Mouse (Mus musculus) mouse trophoblast stem cell (cell line): ENCODE measurements at regions not wholly inside any gene's neighbourhood (a gene's known extent, or its start where the extent isn't known, plus 50 kb on each side); places are given as distances from the start of the nearest gene placed in this dataset.

Experiments used
- in situ Hi-C, 2 experiments: fragments of 300-500 bp; cut with MseI, MboI; formaldehyde crosslinking; loops; 2 replicates in 1 of 2; 3 replicates in 1 of 2; pipeline ENCODE4 v1.15.1; 2025

- in situ Hi-C loops, result no loop called here
Measured at GRCm38 (mm10) chr3:61064720-61065119, 62.1 kb downstream of the P2ry1 start.

DNA sequence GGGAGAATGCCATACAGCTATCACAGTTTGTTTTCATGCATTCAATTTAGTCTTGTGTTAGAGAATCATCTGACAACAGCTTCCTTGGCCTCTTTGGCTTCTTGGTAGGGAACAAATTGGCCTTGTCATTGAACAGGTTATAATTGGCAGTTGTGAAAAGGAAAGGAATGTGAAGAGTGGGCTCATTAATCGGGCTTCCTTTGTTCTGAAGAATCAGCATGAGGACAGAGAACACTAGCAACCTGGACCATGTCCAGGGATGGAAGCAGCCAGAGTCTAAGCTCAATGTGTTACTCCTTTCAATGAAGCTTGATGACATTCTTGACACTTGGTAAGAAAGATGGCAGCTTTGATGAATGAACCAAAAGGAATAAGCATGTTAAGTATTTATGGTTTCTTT is 64.5 kb downstream of the P2ry1 start:
- in situ Hi-C loops, result no loop called here

DNA sequence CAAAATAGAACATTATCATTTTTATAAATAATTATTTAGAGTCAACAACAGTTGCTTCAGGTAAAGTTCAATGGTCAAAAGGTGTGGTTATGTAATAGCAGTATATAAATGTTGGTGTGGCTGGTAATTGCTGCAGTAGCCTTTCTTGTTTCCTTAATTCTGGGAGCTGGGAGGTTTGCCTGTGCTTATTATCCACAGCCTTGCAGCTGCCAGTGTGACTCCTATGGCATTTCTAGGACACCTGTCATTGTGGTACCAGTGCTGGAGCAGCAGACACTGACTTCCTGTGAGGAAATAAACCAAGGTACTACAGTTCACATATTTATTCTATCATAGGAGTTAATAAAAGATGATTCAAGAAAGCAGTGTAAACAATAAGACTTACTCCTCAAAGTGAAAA is 65.6 kb downstream of the P2ry1 start:
- in situ Hi-C loops, result no loop called here

DNA sequence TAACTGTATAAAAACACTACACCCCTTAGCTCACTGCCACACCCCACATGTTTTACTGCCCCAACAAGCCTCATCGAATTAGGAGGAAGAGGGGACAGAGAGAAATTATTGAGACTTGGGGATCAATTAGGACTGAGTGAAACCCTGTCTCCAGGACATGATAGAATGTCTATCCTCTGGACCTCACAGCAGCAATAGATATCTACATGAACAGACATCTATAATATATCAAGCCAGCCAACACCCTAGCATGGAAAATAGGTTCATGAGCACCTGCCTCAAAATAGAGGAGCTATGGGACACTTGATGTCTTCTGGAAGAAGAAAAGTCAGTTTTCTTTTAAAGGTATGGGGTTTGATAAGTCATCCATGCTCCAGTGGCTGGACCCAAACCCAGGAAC is 68.4 kb downstream of the P2ry1 start:
- in situ Hi-C loops, result no loop called here

- in situ Hi-C loops, result no loop called here
Measured at GRCm38 (mm10) chr3:61072330-61072729, 69.7 kb downstream of the P2ry1 start.

- in situ Hi-C loops, result no loop called here
Measured at GRCm38 (mm10) chr3:61073103-61073502, 70.5 kb downstream of the P2ry1 start.

GRCm38 (mm10) chr3:61073806-61074205 is 71.2 kb downstream of the P2ry1 start:
- in situ Hi-C loops, result no loop called here

DNA sequence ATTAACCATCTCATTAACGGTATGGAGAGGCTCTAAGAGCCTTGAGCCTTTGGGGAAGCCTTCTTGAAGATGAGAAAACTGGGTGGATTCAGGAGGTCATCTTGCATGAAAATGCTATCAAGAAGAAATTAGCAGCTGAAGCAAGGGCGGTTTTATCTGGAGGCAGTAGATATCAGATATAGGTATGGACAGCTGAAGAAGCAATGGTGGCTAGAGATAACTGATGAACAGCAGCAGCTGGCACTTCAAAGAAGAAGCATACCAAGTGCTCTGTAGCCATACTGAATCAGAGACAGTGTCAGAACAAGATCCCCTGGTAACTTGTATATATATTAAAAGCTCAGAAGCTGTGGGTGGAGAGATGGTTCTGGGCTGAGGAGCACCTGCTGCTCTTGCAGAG is 73.2 kb downstream of the P2ry1 start:
- in situ Hi-C loops, result no loop called here

DNA sequence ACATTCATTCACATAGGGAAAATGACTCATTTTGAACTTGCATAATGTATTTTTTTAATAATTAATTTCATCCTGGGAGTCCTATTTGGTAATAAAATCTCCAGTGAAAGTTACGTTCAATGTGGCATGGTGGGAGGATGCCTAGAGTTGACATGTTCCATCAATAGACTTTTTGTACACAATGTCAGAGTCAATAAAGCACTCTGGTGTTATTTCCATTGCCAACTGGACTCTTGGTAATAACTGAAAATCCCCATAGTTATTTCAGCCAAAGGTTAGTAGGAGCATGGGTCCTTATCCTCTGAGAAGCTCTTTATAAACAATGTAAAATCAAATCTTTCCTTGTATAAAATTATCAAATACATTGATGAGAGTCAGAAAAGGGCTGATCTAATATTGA is 87.3 kb downstream of the P2ry1 start:
- in situ Hi-C loops, result no loop called here

- in situ Hi-C loops, result no loop called here
Measured at GRCm38 (mm10) chr3:61092031-61092430, 89.4 kb downstream of the P2ry1 start.

DNA sequence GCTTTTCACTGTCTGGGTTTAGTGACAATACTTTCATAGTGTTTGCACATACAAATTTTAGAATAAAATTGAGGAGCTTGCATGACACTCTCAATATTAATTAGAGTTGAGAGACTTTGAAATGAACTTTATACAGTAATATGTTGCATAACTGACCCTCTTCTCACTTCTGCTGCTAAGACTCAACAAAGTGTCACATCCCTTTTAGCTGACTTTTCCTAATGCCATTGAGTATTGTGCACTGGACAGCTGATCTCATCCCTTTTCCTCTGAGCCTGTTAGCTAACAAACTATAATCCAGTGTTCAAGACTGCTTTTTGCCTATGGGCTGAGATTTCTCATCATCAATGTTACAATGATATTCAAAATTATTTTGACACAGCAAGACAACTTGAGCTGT is 113.8 kb downstream of the P2ry1 start:
- in situ Hi-C loops, result no loop called here

DNA sequence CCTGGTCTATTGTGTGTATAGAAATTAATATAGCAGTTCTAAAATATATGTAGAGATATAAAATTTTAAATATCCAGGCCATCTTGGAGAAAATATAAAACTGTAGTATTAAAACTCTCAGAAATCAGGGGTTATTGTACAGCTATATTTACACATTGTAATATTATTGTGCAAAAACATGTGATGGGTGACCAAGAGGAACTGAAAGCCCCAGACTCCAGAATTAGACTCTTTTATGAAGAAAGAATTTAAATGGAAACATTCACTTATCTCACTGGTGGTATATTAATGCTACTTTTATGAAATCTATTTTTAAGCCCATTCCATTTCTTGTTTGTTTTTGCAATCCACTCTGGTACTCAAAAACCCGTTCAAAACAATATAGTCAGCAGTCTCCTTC is 130.5 kb downstream of the P2ry1 start:
- in situ Hi-C loops, result no loop called here

DNA sequence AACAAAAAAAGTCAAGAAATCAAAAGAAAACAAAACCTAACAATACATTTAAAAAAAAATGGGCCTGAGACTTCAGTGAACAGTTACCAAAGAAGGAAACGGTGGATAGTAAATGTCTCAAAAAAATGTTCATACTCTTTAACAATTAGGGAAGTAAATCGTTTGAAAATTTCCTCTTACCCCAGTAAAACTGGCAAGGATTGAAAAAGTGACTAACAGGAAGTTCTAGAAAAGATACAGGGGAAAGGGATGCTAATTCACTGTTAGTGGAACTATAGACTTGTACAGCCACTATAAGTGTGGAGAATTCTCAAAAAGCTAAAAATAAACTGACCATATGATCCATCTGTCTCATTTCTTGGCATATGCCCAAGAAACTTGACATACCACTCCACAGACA is 151.5 kb downstream of the P2ry1 start:
- in situ Hi-C loops, result no loop called here

DNA sequence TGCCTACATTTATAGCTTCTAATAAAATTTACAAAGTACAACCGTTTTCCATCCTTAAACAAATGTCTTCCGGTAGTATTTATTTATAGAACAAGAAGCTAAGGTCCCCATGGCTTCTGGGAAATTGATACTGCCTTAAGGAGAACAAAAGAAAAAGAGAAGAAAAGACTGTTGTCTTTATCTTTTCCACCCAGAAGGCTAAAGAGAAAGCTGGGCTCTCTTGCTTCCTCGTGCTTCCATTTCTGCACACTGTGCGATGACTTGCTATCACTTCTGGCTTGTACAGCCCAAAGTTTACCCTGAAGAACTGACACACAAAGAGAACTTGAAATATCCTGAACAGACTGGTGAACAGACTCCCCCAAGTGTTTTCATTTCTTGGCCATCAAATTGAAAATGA is 157.2 kb downstream of the P2ry1 start:
- in situ Hi-C loops, result no loop called here

GRCm38 (mm10) chr3:61161384-61161783 is 158.8 kb downstream of the P2ry1 start:
- in situ Hi-C loops, result no loop called here

GRCm38 (mm10) chr3:61185789-61186188 is 175.6 kb upstream of the Rap2b start:
- in situ Hi-C loops, result no loop called here

- in situ Hi-C loops, result no loop called here
Measured at GRCm38 (mm10) chr3:61188662-61189061, 172.8 kb upstream of the Rap2b start.

GRCm38 (mm10) chr3:61216562-61216961 is 144.9 kb upstream of the Rap2b start:
- in situ Hi-C loops, result no loop called here

DNA sequence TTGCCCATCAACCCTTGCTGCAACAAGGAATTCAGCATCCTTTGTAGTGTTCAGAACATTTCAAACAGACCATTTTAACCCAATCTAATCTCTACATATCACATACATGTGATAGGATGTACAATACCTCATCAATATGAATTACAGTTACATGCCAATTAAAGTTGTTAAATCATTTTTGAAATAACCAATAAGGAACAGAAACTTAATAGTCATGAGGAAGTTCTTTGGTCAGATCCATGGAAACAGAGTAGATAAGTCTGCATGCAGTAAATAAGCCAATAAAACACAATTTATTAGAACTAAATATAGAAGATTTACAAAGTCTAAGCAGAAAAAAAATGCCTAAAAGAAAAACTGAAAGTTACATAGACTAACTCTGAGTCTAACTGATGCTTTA is 136.9 kb upstream of the Rap2b start:
- in situ Hi-C loops, result no loop called here

GRCm38 (mm10) chr3:61225054-61225453 is 136.4 kb upstream of the Rap2b start:
- in situ Hi-C loops, result loop anchor here in 1 of 2 experiments (25.0 kb wide), 1 partner anchor 612 kb away; no protein-coding TSS in a partner anchor

DNA sequence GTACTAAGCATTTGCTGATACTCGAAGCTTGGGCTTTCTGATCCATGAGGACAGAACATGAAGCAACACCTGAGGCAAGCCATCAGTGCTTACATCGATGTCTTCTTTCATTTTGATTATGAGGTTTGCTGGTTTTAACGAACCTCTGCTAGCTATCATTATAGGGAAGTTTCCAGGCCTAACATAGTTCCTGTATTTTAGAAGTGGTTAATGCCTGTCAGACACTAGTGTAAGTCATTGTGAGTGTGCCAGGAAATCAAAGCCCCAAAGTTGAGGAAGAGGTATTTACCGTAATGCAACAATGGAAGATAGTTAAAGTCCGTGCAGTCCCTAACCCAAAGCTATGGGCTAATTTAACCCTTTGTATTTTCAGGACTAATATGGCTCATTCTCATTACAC is 120.1 kb upstream of the Rap2b start:
- in situ Hi-C loops, result loop anchor here (10.0 to 25.0 kb wide), 2 partner anchors 593 to 596 kb away; no protein-coding TSS in a partner anchor

- in situ Hi-C loops, result loop anchor here (10.0 to 25.0 kb wide), 2 partner anchors 591 to 593 kb away; no protein-coding TSS in a partner anchor
Measured at GRCm38 (mm10) chr3:61243876-61244527, 117.4 kb upstream of the Rap2b start.

- in situ Hi-C loops, result loop anchor here (10.0 to 25.0 kb wide), 2 partner anchors 588 to 591 kb away; no protein-coding TSS in a partner anchor
Measured at GRCm38 (mm10) chr3:61246429-61246828, 115.0 kb upstream of the Rap2b start.

DNA sequence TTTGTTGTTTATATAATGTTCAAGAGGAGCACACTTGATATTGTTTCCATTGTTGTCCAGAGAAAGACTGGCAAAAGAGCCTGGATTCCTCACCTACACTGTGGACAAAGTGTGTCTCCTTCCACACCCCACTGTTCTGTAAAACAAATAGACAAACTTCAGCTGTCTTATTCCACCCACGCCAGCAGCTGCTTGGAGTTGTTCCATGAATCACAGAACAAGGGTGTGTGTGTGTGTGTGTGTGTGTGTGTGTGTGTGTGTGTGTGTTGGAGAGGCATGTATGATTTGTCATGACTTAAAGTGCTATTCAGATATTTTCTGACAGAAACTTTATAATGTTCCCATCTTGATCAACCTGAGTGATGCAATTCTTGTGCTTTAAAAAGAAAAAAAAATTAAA is 114.1 kb upstream of the Rap2b start:
- in situ Hi-C loops, result loop anchor here (10.0 to 25.0 kb wide), 2 partner anchors 587 to 590 kb away; no protein-coding TSS in a partner anchor
